Mouse (Mus musculus) embryonic fibroblast, embryonic 13.5 days (primary cell): Measurements from ENCODE around the gene Card9.

Source experiments
- CTCF ChIP-seq: IDR thresholded peaks from 2 replicates; pipeline ENCODE4 v1.5.1; 2011; ENCODE audit warnings: mild to moderate bottlenecking, control low read depth, low read length, moderate library complexity, borderline replicate concordance; ENCODE audit not compliant: insufficient read depth
- POLR2A ChIP-seq: IDR thresholded peaks from 2 replicates; pipeline ENCODE4 v1.6.1; 2011; ENCODE audit warnings: low read depth, mild to moderate bottlenecking, control low read depth, low read length, moderate library complexity

GRCm38 (mm10) chr2:26398978-26399377 is 38.3 kb upstream of the Card9 start:
- TF ChIP-seq CTCF (no peak), POLR2A (no peak)
